Mouse (Mus musculus) midbrain, embryonic 14.5 days (tissue): ENCODE data around the gene A4galt. TPM values are rescaled to one million over a fixed set of nuclear protein-coding genes. Genes with fewer than 3 reads are reported as not detected.

ENCODE experiments used
- ATAC-seq: fragments of 200-750 bp; cut with Nextera tagmentation; 2 replicates; pipeline ENCODE4 v1.8.0; 2017; ENCODE audit warnings: moderate number of reproducible peaks, moderate library complexity; ENCODE audit not compliant: low FRiP score, low TSS enrichment
- DNase-seq: peaks from one replicate; pipeline ENCODE4 v3.0.0-alpha.2; 2015
- H3K27ac ChIP-seq: fragments of 300-500 bp; sonication (generic); replicated peaks from 2 replicates; pipeline ENCODE4 v1.5.1; 2014; ENCODE audit warnings: mild to moderate bottlenecking, low read depth, low read length, moderate library complexity
- H3K27me3 ChIP-seq: fragments of 300-500 bp; sonication (generic); 2 replicates; pipeline ENCODE4 v1.6.1; 2014; ENCODE audit warnings: low read length, control low read depth, mixed read lengths; ENCODE audit not compliant: control insufficient read depth, insufficient read depth
- H3K36me3 ChIP-seq: fragments of 300-500 bp; sonication (generic); 2 replicates; pipeline ENCODE4 v1.6.1; 2014; ENCODE audit warnings: low read length, control low read depth; ENCODE audit not compliant: control insufficient read depth, insufficient read depth
- H3K4me1 ChIP-seq: fragments of 300-500 bp; sonication (generic); 2 replicates; pipeline ENCODE4 v1.6.1; 2014; ENCODE audit warnings: mild to moderate bottlenecking, antibody characterized with exemption, low read length, control low read depth; ENCODE audit not compliant: control insufficient read depth, insufficient read depth
- H3K4me2 ChIP-seq: fragments of 300-500 bp; sonication (generic); 2 replicates; pipeline ENCODE4 v1.6.1; 2014; ENCODE audit warnings: mild to moderate bottlenecking, low read length, moderate library complexity
- H3K4me3 ChIP-seq: fragments of 300-500 bp; sonication (generic); replicated peaks from 2 replicates; pipeline ENCODE4 v1.5.1; 2014; ENCODE audit warnings: low read depth, low read length
- H3K9ac ChIP-seq: fragments of 300-500 bp; sonication (generic); replicated peaks from 2 replicates; pipeline ENCODE4 v1.6.1; 2014; ENCODE audit warnings: mild to moderate bottlenecking, low read length, moderate library complexity
- H3K9me3 ChIP-seq: fragments of 300-500 bp; sonication (generic); 2 replicates; pipeline ENCODE4 v1.6.1; 2016; ENCODE audit warnings: low read length, control low read depth, mixed read lengths; ENCODE audit not compliant: control insufficient read depth
- WGBS: fragments of 180-500 bp; shearing (Covaris S2); extraction: QIAGEN DNeasy Blood & Tissue Kit; methylation state at CpG from one replicate; pipeline ENCODE4 v1.1.7; 2014; 5-methylcytosine and 5-hydroxymethylcytosine counted together
- polyA plus RNA-seq: library from polyadenylated mRNA; unstranded; fragments of >200 nt; fragmentation: Nextera tagmentation; extraction: Ambion mirVana; gene quantifications from 2 replicates; pipeline ENCODE4 v1.2.1, GENCODE M21; 2014

The A4galt gene
- polyA plus RNA-seq, 1 experiment from 2014 or later: 2.6 TPM

DNA sequence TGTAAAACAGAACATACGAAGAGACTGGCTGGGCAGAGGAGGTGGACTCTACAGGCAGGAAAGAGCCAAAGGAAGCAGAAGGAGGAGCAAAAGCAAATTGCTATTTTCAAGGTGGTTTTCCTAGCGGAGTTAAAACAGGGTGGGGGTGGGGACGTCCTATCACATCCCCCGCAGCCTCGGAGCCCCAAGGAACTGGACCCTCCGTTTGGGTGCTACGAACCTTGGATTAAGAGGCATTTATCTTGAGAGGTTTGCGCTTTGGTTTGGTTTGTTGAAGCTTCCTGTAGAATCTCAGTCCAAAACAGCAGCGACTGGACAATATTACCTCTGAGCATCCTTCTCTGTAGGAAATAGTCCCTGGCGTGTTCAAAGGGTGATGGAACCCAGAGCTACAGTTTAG lies 41.9 kb downstream of the A4galt start:
- Histone ChIP-seq H3K36me3 (no peaks in the 10 kb centered on the region), H3K9me3 (no peaks in the 10 kb centered on the region), H3K4me2 (peak overlapping the region; percentile 44), H3K27me3 (no peaks in the 10 kb centered on the region), H3K4me1 (0 out of 2 replicates have a peak, but pooled peaks cover 3% of the 10 kb centered on the region), H3K27ac (no peak overlapping the region), H3K9ac (no peak overlapping the region), H3K4me3 (peak overlapping the region; percentile 10; the same call in 1 of the 2 replicates)
- WGBS: 17% methylated on average over 10 of the region's 10 CpGs
- ATAC-seq: no peak
- peak; percentile 31 for DNase-seq

DNA sequence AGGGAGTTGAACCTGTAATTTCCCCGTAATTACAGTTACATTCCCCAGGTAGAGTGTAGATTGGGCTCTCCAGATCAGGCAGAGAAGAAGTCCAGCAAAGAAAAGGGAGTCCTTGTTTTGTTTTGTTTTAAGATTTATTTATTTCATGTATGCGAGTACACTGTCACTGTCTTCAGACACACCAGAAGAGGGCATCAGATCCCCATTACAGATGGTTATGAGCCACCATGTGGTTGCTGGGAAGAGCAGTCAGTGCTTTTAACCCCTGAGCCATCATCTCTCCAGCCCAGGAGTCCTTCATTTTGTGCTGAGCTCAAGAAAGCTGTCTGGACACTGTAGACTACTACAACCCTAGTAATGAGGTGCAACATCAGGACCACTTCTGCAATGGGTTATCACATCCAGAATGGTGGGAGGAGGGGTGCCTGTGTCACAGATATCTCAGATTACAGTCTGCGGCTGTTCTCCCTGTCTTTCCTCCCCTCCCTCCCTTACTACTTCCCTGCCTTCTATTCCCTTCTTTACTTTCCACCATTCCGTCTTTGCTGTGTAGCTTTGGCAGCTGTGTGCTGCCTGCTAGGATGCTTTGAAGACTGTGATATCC lies 42.4 kb downstream of the A4galt start:
- no peaks in the 10 kb centered on the region for H3K9me3 ChIP-seq
- ATAC-seq (no peak), DNase-seq (no peak)
- no peaks in the 10 kb centered on the region for H3K27me3 ChIP-seq
- WGBS: 50% methylated on average over 4 of the region's 4 CpGs
- no peak overlapping the region for H3K9ac ChIP-seq
- H3K4me3 ChIP-seq: peak overlapping the region; percentile 10; the same call in 1 of the 2 replicates
- H3K4me1 ChIP-seq: 0 out of 2 replicates have a peak, but pooled peaks cover 3% of the 10 kb centered on the region
- H3K27ac ChIP-seq: no peak overlapping the region
- peak overlapping the region; percentile 44 for H3K4me2 ChIP-seq
- no peaks in the 10 kb centered on the region for H3K36me3 ChIP-seq

DNA sequence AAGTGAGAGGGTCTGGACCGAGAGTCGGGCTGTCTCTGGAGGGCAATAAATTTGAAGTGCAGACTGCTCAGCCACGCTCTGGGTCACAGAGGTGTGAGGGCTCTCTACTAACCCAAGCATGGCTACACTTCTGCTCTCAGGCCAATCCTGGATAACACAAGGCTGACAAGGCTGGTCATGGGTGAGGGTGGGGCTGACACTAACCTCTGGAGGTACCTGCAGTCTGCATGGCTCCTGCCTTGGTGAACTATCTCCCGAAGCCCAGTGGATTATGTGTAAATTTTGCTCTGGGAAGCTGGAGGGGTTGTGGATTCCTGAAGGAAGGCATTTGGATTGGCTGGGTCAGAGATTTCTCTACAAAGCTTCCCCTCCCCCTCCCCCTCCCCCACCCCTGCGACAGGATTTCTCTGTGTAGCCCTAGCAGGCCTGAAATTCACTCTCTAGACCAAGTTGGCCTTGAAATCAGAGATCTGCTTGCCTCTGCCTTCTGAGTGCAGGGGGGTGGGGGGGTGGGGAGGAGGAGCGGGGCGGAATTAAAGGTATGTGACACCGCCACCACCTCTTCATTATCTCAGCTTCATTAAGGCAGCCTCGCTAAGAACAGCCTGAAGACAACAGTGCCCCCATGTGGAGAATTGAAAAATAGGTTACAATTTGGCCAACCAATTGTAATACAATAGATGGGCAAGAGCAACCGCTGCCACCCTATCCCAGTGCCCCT lies 46.7 kb downstream of the A4galt start:
- H3K4me2 ChIP-seq: peak overlapping the region; percentile 21; the same call in 1 of the 2 replicates
- no peak for ATAC-seq
- 30% methylated on average over 10 of the region's 10 CpGs for WGBS

DNA sequence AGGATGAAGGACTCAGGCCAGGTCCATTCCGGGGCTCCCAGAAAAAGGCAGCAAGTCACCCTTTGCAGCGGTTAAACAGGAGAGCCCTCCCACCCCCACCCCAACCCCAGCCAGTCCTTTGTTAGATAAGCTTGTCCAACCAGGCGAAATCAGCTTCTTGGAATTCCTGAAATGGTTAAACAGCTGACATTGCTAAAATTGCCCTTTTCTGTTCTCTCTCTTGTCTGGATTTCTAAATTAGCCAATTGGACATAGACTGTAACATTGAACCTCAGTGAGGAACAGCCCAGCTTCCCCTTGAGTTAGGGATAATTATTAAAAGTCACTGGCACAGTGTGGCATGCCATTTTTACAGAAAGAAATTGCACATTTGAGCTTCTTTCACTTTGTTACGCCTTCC lies 49.2 kb downstream of the A4galt start:
- DNase-seq: no peak
- Histone ChIP-seq H3K36me3 (no peaks in the 10 kb centered on the region), H3K9ac (no peak overlapping the region), H3K27ac (no peak overlapping the region), H3K4me2 (no peak overlapping the region), H3K4me3 (no peak overlapping the region), H3K4me1 (no peaks in the 10 kb centered on the region), H3K27me3 (no peaks in the 10 kb centered on the region), H3K9me3 (no peaks in the 10 kb centered on the region)
- no peak for ATAC-seq
- WGBS: 64% methylated on average over 4 of the region's 4 CpGs

More for the DNA sequence above, 46.7 kb downstream of the A4galt start:
- no peak overlapping the region for H3K4me3 ChIP-seq
- H3K9me3 ChIP-seq: no peaks in the 10 kb centered on the region
- H3K27ac ChIP-seq: no peak overlapping the region
- no peak overlapping the region for H3K9ac ChIP-seq
- DNase-seq: peak; percentile 82
- H3K27me3 ChIP-seq: no peaks in the 10 kb centered on the region
- H3K36me3 ChIP-seq: no peaks in the 10 kb centered on the region
- 0 out of 2 replicates have a peak, but pooled peaks cover 2% of the 10 kb centered on the region for H3K4me1 ChIP-seq

DNA sequence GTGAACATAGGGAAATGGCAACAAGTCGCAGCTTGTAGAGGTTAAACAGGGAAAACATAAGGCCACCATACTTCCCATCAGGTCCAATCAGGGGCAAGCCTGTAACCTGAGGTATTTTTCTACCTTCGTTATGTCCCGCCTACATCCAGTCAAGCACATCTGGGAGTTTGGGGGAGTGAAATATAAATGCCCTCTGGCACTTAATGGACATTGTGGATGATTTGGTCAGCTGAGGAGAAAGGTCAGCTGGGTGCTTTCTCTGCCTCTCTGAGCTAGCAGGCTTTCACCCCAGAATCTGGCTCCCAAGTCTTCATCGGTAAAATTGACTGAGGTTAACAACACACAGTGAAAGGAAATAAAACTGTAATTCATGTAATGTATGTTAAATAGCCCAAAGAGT lies 58.2 kb downstream of the A4galt start:
- DNase-seq: no peak
- no peaks in the 10 kb centered on the region for H3K27me3 ChIP-seq
- WGBS: 96% methylated on average over 4 of the region's 4 CpGs

DNA sequence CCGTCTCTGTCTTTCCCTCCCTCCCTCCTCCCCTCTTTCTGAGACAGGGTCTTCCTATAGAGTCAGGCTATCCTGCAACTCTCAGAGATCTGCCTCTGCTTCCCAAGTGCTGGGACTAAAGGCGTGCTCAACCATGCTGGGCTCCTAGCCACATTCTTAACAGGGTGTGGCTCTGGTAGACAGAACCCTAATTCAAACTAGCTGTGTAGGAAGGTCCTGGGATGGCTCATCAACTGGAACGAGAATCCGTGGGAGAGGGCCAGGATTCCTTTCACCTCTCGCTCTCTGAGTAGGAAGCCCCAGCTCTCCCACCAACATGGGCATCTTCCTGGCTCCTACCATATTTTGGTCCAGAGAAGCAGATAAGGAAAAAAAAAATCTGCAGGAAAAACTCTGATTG lies 69.2 kb downstream of the A4galt start:
- Histone ChIP-seq H3K27ac (no peak overlapping the region), H3K27me3 (no peaks in the 10 kb centered on the region), H3K9me3 (no peaks in the 10 kb centered on the region), H3K4me3 (no peak overlapping the region), H3K36me3 (no peaks in the 10 kb centered on the region), H3K9ac (no peak overlapping the region), H3K4me2 (no peak overlapping the region), H3K4me1 (no peaks in the 10 kb centered on the region)
- WGBS: 67% methylated on average over 5 of the region's 5 CpGs
- no peak for ATAC-seq
- DNase-seq: no peak

More for the DNA sequence above, 58.2 kb downstream of the A4galt start:
- Histone ChIP-seq H3K4me2 (no peak overlapping the region), H3K27ac (no peak overlapping the region), H3K36me3 (no peaks in the 10 kb centered on the region), H3K9me3 (no peaks in the 10 kb centered on the region), H3K4me1 (no peaks in the 10 kb centered on the region), H3K9ac (no peak overlapping the region), H3K4me3 (no peak overlapping the region)
- no peak for ATAC-seq

DNA sequence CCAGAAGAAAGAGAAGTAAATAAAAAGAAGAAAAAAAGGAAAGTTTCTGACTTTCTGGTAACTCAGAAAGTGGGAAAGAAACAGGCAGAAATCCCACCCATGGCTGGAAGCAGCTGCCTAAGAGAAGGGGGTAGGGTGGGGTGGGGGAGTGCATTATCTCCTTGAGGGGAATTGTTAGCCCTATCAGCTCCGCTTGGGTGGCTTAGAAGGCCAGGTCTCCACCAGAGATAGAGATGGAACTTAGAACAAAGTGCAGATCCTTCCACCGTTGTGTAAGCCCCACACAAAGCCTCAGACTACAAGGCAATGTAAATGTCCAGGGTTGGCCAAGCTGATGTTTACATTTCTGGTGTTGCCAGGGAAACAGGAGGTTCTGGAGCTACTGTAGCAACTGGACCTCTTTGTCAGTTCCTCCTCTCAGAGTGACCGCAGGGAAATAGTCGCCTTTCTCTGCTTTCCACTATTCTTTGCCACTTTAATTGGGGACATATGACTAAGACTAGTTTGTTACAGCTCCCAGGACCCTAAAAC lies 69.7 kb downstream of the A4galt start:
- WGBS: 42% methylated on average over 4 of the region's 4 CpGs

DNA sequence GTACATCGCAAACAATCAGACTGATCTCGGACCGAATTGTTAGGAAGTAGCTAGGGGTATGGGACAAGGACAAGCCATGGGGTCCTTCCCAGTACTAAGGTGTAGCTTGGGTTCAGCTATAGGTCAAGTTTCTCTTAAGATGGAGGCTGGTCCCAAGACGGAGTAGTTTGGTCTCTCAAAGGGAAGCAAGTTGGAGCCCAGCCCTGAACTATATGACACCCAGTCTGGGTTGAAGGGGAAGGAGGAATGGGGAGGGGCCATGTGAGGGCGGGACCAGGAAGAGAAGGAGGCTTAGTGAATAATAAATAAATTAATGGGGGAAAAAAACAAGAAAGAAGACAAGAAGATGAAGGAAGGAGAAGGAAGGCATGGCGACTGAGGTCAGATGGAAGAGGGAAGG lies 71.6 kb downstream of the A4galt start:
- WGBS: 92% methylated on average over 6 of the region's 6 CpGs
- H3K27ac ChIP-seq: no peak overlapping the region

More for the DNA sequence above, 69.7 kb downstream of the A4galt start:
- Histone ChIP-seq H3K36me3 (no peaks in the 10 kb centered on the region), H3K4me2 (no peak overlapping the region), H3K27me3 (no peaks in the 10 kb centered on the region), H3K9ac (no peak overlapping the region), H3K27ac (no peak overlapping the region), H3K4me3 (no peak overlapping the region), H3K4me1 (no peaks in the 10 kb centered on the region), H3K9me3 (no peaks in the 10 kb centered on the region)
- peak; percentile 21 for DNase-seq
- no peak for ATAC-seq

More for the DNA sequence above, 71.6 kb downstream of the A4galt start:
- no peak overlapping the region for H3K4me2 ChIP-seq
- no peak overlapping the region for H3K4me3 ChIP-seq
- no peaks in the 10 kb centered on the region for H3K27me3 ChIP-seq
- H3K36me3 ChIP-seq: no peaks in the 10 kb centered on the region
- no peak for ATAC-seq
- H3K4me1 ChIP-seq: no peaks in the 10 kb centered on the region
- no peak for DNase-seq
- no peaks in the 10 kb centered on the region for H3K9me3 ChIP-seq
- H3K9ac ChIP-seq: no peak overlapping the region
